Mouse (Mus musculus): ENCODE data around the gene Anapc15.
"Not testable (repeated sequence)": the region's sequence is repeated elsewhere in the genome, so short reads cannot be mapped to it uniquely, and the experiment has no call there.

The Anapc15 gene

DNA sequence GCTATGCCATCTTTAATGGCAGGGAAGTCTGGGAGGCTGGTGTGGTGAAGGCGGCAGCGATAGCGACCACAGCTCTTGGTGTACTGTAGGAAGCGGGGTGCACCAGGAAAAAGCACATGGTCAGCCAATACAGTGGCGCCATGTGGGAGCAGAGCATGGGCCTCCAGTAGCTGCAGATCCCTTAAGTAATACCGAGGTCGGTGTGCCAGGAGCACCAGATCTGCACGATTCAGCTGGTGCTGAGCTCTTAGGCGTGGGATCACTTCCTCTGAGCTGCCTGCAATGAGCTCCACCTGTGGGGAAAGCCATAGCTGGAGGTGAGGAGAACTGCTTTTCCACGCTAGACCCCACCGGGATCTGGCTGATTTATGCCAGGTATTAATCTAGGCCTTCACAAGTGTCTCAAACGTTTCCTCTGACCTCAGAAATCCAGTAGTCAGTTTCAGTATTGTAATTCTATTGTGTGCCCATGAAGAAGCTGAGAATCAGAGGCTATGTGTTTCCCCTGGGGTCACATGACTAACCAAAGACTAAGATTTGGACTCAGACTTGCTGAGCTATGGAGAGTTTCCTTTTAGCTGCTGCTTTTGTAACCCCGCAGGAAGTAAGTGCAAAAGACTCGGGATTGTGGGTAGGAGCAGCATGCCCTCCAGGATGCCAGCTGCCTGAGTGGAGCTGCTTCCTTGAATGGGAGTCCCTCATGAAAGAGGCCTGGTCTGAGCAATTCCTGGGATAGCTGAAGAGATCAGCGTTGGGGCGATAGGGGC lies 37.0 kb downstream of the Anapc15 start:
- DNase-seq = no peak

DNA sequence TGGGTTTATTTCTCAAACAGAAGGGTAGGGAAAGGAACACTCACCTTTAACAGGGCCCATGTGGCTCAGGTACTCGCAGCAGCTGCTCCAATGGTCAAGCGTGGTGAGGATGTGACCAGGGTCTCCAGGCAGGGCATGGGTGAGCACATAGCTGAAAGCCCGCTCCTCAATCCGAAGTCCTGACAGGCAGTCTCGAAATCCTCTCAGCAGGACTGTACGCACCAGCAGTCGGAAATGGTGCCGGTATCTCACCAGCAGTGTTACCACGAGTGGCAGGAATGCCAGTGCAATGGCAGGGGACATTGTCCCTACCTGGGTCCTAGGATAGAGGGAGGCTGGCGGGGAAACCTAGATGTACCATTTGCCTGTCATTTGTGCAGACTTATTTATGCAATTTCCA lies 38.5 kb downstream of the Anapc15 start:
- DNase-seq = no peak

DNA sequence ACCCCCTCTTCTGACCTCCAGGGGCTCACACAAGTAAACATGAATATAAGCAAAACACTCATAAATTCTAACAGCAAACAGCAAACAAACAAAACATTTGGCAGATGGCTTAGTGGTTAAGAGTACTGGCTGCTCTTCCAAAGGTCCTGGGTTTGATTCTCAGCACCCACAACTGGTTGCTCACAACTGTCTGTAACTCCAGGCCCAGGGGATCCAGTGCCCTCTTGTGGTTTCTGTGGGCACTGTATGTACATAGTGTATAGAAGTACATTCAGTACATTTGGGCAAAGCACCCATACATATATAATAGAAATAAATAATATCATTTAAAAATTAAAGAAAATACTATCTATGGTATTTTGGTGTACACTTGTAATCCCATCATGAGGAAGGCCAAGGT lies 39.3 kb downstream of the Anapc15 start:
- DNase-seq = no peak

DNA sequence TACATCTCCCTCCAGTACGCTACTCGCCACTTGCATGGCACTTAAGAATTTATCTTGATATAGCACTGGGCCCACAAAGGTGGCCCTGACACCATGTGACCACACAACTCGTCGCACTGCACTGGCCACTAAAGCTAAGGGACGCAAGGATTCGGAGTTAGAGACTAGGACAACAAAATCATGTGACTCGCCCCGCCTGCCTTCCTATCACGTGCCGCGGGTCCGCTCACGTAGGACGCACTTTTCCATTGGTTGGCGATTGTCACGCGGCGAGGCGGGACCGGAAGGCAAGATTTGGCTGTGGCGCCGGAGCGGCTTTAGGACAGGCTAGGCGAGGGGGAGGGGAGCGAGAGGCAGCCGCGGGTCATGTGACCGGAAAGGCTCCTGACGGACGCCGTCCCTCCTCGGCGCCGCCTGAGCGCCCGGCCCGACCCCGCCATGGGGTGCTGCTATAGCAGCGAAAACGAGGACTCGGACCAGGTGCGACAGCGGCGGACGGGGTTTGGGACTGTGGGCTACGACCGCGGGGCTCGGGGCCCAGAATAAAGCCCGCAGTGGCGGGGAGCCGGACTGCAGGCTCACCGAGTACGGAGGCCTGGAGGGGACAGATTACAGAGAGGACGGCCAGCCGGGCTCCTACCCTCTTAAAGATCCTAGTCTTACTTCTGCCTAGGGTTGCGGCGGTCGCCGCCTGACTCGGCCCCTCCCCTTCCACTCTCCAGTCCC lies 42.2 kb downstream of the Anapc15 start, which contains the start of gene Lamtor1:
Lamtor1 (plus strand) TSS at position 344 of the 726 bp plus-strand sequence.
- peak; percentile 100 for DNase-seq

DNA sequence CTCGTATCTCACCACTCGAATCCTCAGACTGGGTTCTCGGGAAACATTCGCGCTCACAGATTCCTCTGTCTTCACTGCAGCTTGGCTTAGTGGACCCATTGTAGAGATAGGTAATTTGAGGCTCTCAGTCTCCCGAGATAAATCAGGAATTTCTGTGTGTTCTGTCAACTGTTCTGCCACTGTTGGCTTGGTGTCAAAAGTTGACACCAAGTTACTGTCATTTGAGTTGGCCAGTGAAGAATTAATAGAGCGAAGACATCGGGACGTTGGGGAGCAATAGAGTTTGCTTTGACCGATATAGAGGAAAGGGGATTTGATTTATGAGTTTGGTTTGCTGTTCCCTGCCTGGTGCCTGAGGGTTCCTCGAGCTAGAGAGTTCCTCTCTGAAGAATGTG lies 42.8 kb downstream of the Anapc15 start, which contains the start of gene Tomt:
Tomt (minus strand) TSS at position 73 of the 395 bp plus-strand sequence.
- no peak for DNase-seq

DNA sequence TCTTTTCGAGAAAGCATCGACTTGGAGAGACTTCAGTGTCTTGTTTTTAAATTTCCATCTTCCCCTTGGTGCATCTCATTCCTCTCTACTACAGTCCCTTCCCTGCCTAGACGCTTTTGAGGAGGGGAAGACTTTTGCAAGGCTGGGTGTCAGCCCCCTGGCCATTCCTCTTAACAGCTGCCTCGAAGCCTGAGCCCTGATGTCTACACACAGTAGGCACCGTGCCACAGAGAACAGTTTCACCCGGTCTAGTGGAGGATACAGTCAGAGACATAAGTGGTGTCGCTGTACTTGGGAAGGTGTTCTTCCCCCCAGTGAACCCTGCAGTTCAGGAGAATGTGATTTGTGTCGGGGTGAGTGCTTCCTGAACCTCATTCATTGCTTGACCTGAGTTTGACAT lies 43.2 kb downstream of the Anapc15 start:
- DNase-seq = no peak

DNA sequence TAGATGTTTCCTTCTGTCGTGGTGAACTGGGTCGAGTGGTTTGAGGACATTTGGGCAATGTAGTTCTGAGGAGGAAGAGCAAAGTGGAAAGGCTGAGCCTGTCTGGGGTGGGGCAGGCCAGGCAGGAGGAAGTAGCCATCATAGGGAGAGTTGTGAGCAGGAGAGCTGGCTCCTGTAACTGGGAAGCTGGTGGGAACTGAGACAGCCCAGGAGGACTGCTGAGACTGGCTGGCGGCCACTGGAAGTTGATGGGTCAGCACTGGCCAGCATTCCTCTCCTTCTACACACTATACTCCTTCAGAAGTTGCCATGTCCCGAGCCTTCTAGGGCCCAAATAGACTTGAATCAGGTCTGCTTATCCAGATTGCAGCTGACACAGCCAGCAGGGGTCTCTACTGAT lies 44.9 kb downstream of the Anapc15 start:
- peak in 1 of 2 experiments; percentile 34 for DNase-seq

DNA sequence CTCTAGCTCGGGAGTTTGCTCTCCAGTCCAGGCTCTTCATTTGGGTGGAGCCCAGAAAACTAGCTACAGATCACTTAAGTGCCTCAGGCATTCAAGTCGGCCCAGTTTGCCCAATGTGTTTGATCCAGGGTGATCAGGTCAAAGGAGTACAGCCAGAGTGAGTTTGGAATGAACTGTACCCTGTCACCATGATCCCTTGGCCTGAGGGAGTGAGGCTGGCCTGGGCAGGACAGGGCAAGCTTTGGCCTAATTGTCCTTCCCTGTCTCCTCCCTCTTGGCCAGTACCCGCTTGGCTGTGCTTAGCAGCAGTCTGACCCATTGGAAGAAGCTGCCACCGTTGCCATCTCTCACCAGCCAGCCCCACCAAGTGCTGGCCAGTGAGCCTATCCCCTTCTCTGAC lies 46.6 kb downstream of the Anapc15 start:
- DNase-seq = no peak

DNA sequence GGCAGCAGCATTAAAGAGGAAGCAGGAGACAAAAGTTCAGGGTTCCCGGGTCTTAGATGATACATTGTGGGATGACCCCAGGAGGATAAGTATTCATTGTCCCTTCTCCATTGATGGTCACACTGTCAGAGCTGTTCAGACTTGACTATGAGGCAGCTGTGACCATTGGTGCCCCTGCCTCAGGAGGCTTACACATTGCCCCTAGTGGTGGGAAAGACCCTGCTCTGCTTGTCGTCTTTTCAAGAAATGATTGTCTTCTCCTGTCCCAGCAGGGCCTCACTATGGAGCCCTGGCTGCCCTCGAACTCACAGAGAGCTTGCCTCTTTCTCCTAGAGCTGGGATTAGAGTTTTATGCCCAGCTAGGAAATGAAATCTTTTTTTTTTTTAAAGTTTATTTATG lies 48.5 kb downstream of the Anapc15 start:
- DNase-seq = no peak

DNA sequence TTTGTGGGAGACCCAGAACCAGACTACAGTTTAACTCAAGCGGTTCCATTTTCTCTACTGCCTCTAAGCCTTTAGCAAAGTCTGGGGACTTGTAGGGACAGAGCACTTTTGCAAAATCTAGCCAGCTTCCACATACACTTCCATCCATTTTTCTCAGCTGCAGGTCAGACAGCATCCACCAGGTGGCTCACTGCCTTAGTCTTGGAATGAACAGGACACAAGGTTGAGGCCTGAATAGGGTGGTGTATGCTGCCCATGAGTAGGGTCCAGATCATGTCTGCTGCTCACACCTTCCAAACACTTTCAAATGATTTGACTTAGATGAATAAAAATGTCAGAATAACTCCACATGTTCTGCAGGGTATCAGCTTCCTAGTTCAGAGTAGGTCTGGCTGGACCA lies 54.6 kb downstream of the Anapc15 start:
- peak in 1 of 2 experiments; percentile 73 for DNase-seq

DNA sequence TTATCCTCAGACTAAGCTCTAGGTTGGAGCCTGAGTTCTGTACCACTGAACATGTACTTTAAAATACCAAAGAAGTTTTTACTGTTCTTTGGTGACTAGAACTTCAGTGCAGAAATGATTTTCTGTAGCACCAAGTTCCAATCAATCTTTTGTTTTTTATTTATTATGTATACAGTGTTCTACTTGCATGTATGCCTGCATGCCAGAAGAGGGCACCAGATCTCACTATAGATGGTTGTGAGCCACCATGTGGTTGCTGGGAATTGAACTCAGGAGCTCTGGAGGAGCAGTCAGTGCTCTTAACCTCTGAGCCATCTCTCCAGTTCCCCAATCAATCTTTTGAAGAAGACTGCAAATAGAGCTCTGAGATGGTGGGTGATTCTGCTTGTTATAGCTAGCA lies 62.4 kb downstream of the Anapc15 start:
- not testable (repeated sequence) for DNase-seq

DNA sequence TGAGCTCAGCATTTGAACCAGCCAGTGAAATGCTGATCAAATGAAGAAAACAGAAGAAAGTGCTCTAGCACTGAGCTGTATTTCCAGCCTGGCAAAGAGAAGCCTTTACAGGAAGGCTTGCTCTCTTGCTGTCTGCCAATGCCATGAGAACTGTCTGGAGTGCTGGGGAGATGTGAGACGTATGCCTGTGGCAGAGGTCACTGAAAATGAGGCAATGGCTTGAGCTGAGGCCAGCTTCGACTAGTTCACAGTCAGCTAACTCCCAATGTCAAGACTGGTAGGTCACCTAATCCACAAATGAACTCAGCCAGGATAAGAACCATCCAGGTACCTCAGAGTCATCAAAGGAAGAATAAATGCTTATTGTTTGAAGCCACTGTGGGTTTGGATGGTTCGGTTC lies 64.6 kb downstream of the Anapc15 start:
- no peak for DNase-seq

DNA sequence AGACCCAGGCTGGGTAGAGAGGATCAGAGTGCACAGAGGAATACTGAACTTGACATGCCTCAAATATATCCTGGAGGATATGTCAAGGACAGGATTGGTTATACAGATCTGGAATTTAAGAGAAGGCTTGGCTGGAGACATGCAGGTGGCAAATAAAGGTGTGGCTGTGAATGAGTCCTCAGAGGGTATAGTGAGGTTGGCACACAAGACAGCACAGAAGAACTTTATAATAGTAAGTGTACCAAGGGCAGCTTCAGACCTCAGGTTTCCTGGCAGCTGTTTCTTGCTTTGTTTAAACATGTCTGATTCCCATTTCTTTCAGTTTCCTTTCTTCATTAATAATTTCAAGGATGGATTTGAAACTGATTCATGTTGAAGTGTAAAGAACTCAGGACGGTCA lies 69.0 kb downstream of the Anapc15 start:
- DNase-seq = no peak

DNA sequence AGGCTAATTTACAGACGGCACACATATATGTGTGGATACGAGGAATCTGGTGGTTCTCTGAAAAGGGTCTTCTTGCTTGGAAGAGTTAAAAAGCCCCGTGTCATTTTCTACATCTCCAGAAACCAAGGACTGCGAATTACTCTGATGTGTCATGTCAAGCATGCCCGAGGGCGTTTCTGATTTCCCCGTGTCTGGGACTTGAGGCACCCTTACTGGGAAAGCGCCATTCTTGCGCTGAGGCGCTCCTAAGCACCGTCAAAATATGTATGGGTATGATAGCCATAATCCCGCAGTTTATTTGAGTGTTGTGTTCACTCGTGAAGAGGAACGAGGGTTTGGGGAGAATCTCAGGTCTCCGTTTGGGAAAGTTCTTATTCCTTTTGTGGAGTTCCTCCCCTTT lies 69.8 kb downstream of the Anapc15 start:
- DNase-seq = no peak

DNA sequence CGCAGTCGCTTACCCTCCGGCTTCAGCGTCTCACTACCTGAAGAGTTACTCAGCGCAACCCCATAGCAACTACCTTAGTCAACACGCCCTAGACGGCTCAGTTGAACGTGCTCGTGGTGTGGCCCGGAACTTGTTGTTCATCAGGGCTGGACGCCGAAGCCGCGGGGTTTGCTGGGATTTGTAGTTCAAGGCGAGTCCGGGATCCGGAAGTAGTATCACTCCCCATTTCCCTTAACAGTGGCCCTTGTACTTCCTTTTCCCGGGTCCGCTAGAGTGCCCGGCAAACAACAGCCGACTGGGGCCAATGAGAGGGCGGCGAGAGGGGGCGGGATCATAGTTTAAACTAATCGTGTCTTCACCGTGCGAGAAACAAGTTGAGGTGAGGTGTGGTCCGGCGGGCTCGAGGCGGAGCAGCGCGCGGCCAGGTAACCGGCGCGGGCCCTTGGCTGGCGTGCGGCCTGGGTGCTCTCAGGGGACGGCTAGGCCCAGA lies 70.3 kb downstream of the Anapc15 start, which contains the start of the genes Lrrc51 and Numa1:
Lrrc51 (minus strand) TSS at position 145 of the 490 bp plus-strand sequence.
Numa1 (plus strand) TSS at position 361 of the 490 bp plus-strand sequence.
- peak; percentile 98 for DNase-seq

DNA sequence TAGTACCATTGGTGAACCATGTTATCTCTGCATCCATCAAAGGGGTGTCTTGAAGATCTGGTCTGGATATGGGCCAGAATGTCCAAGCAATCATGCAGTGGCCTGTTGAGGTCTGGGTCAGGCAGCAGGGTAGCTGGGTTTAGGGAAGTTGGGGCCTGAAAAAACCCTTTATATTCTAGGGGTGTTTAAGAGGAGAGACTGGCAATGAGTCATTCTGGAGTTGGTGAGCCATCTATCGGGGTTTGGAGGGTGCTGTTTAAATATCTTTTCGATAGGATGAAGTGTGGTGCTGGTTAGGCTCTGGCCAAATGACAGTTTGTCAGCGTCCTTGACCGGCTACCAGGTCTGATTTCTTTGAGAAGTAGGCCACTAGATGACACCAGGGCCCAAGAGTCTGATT lies 72.4 kb downstream of the Anapc15 start:
- no peak for DNase-seq

DNA sequence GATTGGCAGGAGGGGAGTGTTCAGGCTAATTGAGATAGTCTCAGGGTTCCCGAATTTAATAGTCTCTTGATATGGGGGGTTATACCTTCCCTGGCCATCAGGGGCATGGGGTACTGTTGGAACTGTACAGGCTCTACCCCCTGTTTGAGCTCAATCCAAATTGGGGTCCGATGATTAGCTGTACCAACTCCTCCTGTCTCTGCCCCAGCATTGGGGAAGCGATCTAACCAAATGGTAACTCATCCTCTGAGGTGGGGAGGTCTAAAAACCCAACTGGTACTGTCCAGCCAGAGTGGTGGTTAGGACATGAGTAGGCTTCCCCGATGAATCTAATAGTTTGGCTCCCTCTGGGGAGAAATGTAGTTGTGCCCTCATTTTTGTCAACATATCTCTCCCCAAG lies 73.5 kb downstream of the Anapc15 start:
- DNase-seq = no peak

DNA sequence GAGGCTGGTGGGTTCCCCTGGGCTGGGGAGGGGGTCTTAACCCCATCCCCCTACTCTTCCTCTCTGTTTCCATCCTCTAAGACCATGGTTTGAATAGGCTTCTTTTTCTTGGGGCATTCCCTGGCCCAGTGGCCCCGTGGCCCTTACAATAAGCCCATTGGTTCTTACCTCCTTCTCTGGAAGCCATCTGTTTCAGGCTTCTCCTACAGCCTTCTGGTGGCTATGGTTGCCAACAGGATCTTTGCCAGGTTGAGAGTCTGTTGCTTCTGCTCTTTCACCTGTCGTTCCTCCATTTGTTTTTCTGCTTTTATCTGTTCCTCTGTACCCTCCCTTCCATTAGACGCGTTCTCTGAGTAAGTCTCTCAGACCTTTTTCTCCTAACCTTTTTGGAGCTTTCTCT lies 74.1 kb downstream of the Anapc15 start:
- DNase-seq = no peak

DNA sequence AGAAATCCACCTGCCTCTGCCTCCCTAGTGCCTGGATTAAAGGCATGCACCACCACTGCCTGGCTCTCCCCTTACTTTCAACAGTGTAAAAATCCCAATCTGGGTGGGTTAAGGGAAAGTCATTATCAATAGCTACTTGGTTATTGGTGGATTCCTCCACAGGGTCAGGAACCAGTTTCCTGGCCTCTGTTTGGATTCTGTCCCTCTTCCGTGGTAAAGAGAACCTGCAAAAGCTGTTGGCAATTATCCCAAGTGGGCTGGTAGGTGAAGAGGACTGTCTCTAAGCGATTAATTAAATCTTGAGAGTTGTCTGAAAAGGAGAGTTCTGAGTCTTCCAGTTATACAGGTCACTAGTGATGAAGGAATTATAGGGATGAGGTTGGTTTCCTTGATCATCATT lies 74.8 kb downstream of the Anapc15 start:
- no peak for DNase-seq

DNA sequence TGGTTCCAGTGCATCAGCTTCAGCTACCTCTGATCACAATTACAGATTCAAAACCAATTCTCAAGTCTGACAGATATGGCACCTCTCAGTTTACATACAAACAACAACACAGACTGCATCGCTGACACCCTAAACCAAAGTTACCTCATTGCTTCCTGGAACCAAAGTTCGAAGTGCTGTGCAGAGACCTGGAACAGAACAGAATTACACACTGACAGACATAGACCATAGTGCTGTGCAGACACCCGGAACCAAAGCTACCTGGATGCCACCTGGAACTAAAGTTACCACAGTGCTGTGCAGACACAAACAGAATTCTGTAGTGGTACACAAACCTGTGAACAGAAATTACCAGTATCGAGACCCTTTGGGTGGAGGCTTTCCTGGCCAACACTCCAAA lies 76.2 kb downstream of the Anapc15 start:
- peak; percentile 65 to 70 for DNase-seq

DNA sequence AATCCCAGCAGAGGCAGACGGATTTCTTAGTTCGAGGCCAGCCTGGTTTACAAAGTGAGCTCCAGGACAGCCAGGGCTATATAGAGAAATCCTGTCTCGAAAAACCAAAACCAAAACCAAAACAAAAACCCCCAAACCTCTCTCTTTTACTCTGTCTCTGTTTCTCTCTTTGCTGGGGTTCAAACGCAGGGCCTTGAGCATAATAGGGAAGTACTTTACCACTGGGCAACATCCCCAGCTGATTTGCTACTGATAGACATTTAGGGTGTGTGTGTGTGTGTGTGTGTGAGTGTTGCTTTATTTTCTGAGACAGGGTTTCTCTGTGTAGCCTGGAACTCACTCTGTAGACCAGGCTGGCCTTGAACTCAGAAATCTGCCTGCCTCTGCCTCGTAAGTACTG lies 85.5 kb downstream of the Anapc15 start:
- not testable (repeated sequence) for DNase-seq
